Mouse (Mus musculus): ENCODE data around the gene Wbp2nl.

DNA sequence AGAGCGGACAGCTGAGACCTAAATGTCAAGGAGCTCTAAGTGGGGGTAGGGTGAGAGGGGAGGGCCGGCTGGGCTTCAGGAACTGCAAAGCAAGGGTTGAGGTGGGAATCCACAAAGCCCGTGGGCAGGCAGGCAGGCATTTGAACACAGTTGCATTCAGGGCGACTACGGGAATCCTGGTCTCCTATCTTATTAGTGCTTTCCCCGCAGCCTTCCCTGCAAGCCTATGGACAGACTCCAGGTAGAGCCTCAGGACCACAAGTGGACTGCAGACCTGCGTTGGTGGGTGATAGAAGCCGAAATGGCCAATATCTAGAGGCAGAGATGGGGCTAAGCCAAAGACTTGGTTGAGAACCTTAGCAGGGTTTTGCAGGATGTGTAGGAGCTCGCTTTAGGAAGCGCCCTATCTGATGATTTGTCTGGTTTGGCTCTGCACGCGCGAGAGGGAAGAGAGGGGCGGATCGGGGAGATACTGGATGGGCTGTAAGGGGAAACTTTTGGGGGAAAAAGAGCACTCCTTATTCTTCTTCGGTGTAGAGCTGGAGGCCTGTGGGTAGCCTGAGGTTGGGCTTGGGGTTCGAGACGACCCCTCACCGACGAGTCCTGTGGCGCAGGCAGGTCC, 41.8 kb downstream of the Wbp2nl start:
- no peak for TF ChIP-seq CTCF (IDR thresholded peaks at IDR 0.05; ENCODE audit: low read depth, low read length)
- TF ChIP-seq POLR2A (IDR thresholded peaks at IDR 0.05; ENCODE audit: insufficient read depth, low read length), result no peak

Data from ES-Bruce4 (cell line).